Mouse (Mus musculus): ENCODE measurements around the gene Fndc3a. TPM values are rescaled to one million over a fixed set of nuclear protein-coding genes. Genes with fewer than 3 reads are reported as not detected.

Fndc3a gene
- polyA plus RNA-seq, 2 experiments from 2014 or later: 19.1 to 21.5 TPM

- no peak for ATAC-seq
These were observed 175.9 kb downstream of the Fndc3a start for GRCm38 (mm10) chr14:72533862-72534261.

GRCm38 (mm10) chr14:72532028-72532917 is 177.5 kb downstream of the Fndc3a start:
- peak; percentile 34 for ATAC-seq

- no peak for ATAC-seq
These were observed 182.7 kb downstream of the Fndc3a start for GRCm38 (mm10) chr14:72527126-72527525.

GRCm38 (mm10) chr14:72519561-72519960 is 190.2 kb downstream of the Fndc3a start:
- ATAC-seq: no peak

- ATAC-seq: no peak
These were observed 191.0 kb downstream of the Fndc3a start for GRCm38 (mm10) chr14:72518786-72519185.

GRCm38 (mm10) chr14:72516376-72516775 is 193.4 kb downstream of the Fndc3a start:
- no peak for ATAC-seq

GRCm38 (mm10) chr14:72506723-72507420 is 202.9 kb downstream of the Fndc3a start:
- ATAC-seq: no peak

- no peak for ATAC-seq
These were observed 203.6 kb downstream of the Fndc3a start for GRCm38 (mm10) chr14:72506018-72506722.

- ATAC-seq: no peak
These were observed 204.8 kb downstream of the Fndc3a start for GRCm38 (mm10) chr14:72504985-72505384.

- no peak for ATAC-seq
These were observed 206.6 kb downstream of the Fndc3a start for GRCm38 (mm10) chr14:72503241-72503640.

GRCm38 (mm10) chr14:72493775-72494174 is 216.0 kb downstream of the Fndc3a start:
- ATAC-seq: no peak

GRCm38 (mm10) chr14:72491738-72492137 is 218.1 kb downstream of the Fndc3a start, which contains the start of gene Gm9195:
Gene Gm9195, minus strand, starts transcription at chr14:72491838.
- no peak for ATAC-seq

GRCm38 (mm10) chr14:72490367-72490766 is 219.4 kb downstream of the Fndc3a start:
- ATAC-seq: no peak

Other genes with a start within 250 kb of the Fndc3a start
- not detected for gene Gm9195, start 218.2 kb downstream of the Fndc3a start, polyA plus RNA-seq (2017; shearing (Covaris generic))